Mouse (Mus musculus) c-Kit-negative CD71-positive TER-119-positive erythroid progenitor cells, embryonic 14.5 days (primary cell): ENCODE measurements around the gene Ptges.
"Not testable (repeated sequence)": the region's sequence is repeated elsewhere in the genome, so short reads cannot be mapped to it uniquely, and the experiment has no call there.

Experiments
- DNase-seq: peaks from one replicate; pipeline ENCODE4 v3.0.0-alpha.2; 2013; ENCODE audit warnings: low read depth, low spot score

The Ptges gene

DNA sequence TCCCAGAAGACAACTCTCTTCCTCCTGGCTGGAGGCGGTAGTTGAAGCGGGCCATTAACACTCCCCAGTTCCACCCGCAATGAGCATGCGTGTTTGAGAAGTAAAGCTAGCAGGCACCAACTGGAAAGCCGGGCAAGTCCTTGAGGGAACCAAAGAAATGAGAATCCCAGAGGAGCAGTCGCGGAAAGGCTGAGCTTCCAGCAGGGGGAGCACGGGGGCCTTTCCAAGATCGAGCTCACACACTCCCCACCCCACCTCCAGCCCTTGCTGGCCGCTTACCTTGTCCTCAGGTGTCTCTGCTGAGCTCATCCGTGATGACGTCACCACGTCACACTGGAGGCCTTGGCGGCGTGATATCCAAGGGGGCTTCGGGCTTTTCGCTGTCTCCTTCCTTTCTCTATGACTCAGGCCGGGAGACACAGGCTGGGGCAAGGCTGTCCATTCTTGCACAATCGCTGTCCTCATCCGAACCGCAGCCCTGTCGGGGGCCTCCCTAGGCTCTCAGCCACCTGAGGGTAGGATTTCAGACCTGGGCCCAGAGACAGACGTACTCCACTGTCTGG, at the start of gene Ptges:
Ptges (minus strand) TSS at position 381 of the 563 bp plus-strand sequence.
- peak; percentile 49 for DNase-seq

DNA sequence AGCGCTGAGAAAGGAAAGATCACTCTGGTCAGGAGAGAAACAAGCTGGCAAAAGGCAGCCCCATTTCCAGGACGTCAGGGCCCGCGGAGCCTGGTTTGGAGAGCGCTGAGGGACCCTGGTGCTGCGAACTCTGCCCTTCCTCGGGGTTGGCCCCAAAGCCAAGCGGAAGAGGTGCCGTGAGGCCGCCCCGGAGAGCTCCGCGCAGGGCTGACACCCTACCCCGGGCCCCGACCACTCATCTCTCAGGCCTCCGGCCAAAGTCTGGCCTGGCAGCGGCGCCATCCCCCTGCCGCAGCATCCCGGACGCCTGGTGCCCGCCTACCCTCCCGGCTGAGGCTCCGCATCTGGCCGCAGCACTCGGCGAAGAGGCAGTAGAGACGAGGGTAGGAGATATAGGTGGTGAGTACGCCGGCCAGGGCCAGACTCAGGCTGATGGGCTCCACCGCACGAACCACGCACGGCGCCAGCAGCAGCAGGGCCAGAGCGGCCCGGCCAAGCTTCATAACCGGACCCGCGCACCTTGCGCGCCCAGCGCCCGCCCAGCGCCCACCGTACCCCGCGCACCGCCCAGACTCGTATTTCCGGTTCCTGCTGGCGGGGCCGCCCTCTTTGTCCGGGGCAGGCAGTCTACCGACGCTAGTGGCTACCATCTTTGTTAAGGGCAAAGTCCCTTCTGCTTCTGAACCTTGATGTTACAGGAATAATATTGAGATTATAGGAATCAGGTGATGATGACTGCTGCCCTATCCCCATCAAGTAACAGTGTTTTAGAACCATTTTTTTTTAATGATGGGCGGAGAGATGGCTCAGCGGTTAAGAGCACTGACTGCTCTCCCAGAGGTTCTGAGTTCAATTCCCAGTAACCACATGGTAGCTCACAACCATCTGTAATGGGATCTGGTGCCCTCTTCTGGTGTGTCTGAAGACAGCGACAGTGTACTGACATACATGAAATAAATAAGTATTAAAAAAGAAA, 38.0 kb upstream of the Ptges start, which contains the start of gene Tor1a:
Tor1a (minus strand) TSS at position 582 of the 976 bp plus-strand sequence.
- DNase-seq, result peak; percentile 72

DNA sequence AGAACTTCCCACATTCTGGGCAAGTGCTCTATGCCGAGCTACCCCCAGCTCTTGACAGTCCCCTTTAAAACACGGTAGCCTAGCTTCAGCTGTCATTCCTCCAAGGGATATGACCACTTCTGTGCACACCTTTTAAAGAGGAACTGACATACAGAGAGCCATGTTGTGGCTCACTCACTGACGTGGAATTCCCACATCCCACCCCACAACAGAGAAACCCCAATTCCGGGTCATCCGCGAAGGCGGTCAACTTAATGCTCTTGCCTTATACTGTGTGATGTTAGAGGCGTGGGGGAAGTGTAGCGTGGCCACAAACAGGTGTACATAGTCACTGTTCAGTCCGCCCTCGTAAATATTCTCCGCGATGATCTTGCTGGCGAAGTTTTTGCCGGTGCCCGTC, 37.2 kb upstream of the Ptges start:
- DNase-seq, result no peak

DNA sequence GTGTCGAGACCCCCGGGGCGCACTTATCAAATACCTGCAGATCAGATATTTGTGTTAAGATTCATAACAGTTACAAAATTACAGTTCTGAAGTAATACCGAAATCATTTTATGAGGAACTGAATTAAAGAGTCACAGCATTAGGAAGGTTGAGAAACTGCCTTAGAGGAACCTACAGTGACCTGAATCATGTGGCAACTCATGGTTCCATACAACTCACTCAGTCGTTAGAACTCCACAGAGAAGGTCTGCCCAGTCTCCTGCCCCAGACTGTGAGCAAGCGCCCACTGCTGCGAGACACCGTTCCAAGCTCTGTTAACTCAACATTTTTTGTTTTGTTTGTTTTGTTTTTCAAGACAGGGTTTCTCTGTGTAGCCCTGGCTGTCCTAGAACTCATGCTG, 36.0 kb upstream of the Ptges start:
- DNase-seq, result no peak

DNA sequence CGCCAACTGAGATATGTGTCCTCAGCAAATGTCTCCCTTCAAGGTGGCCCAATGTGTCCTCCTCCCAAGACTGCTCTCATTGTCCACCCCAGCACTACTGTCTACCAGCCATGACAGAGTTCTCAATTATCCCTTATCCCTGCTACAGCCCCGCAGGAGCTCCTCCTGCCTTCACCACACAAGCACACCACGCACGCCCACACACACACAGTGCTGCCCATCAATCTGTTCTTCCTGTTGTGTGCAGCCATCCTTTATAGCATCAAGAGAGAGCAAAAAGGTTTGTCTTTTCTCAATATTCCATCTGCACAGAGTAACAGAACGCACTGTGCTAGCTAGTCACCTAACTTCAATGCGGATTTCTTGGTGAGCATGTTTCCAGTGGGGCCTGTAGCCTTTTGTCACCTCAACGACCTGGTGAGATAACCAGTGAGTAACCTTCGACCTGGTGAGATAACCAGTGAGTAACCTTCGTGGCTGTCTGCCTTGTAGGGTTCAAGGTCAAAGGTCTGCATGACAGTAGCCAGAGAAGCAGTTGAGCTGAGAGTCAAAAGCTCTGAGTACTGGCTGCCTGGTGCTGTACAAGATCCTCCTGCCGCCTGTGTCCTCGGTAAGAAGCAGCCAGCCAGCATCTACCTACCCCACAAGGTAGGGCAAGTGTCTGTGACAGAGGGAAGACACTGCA, 33.0 kb upstream of the Ptges start:
- no peak for DNase-seq

DNA sequence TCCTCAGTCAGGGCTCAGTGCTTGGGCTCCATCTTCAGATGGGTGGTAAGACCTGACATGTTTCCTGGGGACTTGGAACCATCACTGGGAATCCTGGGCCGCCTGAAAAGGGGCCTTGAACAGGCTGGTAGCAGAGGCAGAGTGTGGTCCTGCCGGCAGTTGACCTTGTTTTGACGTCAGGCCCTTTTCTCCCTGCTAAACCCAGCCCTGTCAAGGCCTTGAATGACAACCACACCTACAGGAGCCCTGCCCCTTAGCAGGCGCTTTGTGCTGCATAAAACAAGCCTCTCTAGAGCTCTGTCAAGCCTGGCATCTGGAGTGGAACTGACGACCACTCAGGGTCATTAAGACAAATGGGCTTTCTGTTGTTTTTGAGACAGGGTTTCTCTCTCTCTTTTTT, 30.2 kb upstream of the Ptges start:
- no peak for DNase-seq

DNA sequence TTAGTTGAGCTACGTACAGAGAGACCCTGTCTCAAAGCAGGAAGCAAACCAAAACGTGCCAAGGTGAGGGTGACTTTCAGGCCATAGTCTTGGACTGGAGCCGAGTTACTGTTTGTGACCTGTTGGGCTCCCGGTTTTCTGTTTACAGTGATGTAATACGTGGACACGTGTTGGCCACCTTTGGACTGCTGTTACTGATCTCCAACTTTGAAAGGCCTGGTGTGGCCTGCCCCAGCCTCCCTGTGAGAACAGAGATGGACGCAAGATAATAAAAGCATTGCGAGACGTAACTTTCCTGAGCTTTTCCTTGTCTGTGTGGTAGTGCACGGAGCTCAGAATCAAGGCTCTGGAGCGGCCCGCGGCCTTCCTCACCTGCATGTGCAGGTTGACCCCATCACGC, 29.1 kb upstream of the Ptges start:
- no peak for DNase-seq

DNA sequence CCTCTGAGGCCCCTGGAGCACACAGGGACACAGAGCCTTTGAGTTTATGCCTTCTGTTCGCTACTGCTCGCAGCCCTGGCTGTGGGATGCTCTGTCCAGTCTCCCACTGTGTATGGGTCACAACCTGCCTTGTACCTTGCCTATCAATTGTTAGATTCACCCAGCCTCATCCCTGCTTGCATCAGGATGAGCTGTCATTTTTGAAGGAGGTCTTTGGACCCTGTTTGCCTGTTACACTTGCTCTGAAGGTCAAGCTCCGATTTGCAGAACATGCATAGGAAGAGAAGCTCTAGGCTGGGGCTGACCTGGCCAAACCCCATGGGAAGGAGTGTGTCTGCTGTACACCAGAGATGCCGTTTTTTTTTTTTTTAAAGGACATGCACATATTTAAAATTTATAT, 27.8 kb upstream of the Ptges start:
- no peak for DNase-seq

DNA sequence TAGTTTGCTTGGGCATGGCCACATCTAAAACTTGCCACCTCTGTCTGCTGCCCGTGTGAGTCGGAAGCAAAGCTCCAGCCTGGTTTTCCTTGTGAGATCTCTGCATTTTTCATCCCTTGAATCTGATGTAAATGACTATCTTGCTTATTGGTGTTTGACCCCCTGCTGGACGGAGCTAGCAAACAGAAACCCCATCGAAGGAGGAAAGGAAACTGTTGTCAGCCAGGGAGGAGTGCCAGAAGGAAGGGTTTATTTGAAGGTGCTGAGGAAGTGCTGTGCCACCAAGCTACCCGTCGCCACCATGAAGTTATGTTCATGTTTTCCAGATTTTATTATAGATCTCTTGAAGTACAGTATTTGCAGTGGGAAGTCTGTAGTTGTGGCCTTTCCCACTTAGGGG, 25.1 kb upstream of the Ptges start:
- DNase-seq, result no peak

DNA sequence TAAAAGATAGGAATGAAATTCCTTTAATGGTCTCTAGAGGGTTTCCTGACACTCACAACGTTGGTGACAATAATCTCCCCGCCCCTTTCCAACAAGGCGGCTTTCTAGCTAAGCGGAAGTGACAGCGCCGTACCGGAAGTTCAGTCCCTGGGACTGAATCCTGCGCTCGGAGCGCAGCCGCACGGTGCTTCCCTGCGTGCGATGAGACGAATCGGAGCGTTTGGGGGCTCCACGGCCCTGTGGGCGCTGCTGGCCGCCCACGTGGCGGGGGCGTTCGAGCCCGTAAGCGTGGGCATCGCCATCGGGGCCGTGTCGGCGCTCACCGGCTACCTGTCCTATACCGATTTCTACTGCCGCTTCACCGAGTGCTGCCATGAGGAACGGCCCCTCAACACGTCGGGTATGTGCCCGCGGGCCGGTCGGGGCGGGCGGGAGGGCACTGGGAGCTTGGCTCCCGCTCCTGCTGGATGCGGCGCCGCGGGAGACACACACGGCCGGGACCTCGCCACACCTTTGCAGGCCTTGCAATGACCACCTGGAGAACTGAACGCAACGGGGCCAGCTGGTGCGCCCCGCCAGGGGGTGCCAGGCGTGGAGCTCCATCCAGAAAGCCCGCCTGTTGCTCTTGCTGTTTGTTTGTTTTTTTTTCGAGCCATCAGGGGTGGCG, 23.3 kb upstream of the Ptges start, which contains the start of gene Tor1b:
Tor1b (plus strand) TSS at position 136 of the 667 bp plus-strand sequence.
- DNase-seq, result peak; percentile 82

DNA sequence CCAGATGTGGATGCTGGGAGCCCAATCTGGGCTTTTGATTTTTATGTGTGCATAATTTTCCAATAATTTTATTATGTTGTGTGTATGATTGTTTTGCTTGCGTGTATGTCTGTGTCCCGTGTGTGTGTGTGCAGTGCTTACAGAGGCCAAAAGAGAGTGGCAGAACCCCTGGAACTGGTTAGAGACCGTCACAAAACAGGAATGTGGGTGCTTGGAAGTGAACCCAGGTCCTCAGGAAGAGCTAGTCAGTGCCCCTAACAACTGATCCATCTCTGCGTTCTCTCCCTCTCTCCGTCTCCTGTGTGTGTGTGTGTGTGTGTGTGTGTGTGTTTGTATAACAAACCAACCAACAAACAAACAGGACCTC, 22.8 kb upstream of the Ptges start:
- no peak for DNase-seq

DNA sequence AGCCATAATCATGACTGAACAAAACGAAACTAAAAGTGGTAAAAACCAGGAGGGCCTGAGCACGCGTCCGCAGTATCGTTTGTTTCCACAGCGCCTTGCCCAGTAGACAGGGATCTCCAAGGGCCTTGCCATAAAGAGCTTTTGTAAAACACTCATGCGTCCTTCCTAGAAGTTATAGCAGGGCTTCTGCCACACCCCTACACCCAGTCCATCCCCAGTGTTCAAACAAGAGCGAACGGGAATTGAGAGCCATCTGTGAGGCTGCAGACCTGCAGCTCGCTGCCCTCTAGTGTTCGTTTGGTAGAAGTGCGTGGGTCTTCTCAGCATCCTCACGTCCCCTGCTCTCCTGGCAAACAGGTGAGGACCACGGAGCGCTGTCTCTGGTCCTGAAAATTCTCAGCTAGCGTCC, 12.9 kb upstream of the Ptges start:
- peak; percentile 57 for DNase-seq

DNA sequence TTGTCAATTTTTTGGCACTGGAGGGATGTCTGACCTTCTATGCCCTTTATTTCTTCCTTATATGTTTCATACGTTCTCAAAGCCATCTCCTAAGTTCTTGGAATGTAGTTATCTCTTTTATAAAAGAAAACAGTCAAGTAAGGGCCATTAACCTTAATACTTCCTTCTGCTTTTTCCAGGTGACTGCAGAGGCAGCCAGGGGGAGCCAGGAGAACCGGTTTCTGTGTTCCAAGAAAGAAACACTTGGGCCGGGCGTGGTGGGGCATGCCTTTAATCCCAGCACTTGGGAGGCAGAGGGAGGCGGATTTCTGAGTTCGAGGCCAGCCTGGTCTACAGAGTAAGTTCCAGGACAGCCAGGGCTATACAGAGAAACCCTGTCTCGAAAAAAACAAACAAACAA, 12.5 kb upstream of the Ptges start:
- DNase-seq, result not testable (repeated sequence)

DNA sequence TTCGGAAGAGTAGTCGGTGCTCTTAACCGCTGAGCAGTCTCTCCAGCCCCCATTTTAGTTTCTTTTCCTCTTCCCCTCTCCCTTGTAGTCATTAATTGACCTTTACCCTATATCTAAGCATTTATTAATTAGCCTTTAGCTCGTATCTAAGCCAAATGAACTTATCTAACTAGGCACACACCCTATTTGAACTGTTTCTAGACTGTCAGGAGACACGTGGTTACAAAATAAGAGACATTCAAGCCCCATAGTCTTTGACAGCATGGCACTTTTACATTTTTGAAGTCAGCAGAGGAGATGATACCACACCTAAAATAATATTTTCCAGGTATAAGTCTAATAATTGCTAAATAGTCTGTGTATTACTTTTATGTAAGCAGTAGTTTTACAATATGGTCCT, 11.9 kb upstream of the Ptges start:
- DNase-seq, result no peak

DNA sequence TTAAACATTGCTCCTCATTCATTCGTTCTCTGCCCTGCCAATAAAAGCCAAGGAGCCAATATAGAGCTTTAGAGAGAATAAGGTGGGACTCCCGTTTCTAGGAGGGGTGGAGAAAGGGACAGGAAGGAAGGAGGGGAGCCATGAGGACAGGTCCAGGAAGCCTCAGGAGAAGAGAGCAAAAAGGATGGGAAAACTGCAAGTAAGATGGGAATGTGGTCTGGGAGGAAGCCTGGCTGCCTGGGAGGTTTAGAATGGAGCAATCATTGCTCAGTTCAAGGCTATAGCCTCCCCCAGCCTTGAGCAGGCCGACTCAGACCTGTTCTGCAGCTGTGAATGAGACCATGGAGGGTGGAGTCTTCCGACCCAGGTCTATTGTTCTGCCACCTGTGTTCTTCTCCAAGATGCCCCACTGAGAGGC, 8.9 kb upstream of the Ptges start:
- DNase-seq, result no peak

DNA sequence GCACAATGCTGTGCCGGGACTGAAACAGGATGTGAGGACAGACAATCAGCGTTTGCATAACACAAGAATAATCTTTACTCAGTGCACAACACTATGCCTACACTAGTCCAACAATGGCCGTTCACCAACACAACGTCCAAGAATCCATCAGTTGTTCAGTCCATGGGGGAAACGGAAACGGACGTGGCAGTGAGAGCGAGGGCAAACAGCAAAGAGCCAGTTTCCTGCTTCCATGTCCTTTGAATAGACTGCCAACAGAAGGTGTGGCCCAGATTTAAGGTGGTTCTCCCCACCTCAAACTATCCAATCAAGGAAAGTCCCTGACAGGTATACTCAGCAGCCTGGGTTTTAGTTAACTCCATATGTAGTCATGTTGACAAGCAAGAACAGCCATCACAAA, 8.1 kb upstream of the Ptges start:
- no peak for DNase-seq

DNA sequence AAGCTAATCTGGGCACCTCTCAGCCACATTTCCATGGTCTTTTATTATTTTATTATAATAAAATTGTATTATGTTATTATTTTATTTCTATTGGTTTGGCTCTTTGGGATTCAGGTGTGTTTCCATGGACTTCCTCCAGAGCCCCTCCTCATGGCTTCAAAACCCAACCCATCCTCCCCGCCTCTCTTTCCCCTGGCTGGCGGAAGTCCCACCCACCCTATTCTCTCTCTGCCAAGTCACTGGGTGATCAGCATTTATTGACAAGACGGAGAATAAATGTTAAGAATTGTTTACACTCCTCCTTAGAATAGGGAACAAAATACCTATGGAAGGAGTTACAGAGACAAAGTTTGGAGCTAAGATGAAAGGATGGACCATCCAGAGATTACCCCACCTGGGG, 7.1 kb upstream of the Ptges start:
- DNase-seq, result no peak

DNA sequence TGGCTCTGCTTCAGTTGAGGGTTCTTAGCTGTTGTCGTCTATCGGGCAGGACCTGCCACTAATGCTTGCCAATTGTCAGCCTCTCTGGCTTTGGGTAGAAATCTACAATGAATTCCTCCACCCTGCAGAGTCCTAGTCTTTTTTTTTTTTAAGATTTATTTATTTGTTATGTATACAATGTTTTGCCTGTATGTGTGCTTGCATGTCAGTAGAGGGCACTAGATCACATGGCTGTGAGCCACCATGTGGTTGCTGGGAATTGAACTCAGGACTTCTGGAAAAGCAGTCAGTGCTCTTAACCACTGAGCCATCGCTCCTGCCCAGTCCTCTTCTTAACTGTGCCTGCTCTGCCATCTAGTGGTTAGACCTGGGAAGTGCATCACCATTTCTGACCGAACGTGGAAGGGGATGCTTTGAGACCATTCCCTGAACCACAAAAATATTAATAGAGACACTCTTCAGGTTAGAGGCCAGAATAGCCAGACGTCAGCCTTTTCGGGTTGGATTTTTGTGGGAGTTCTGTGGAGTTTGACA, 4.3 kb upstream of the Ptges start:
- peak; percentile 48 for DNase-seq

DNA sequence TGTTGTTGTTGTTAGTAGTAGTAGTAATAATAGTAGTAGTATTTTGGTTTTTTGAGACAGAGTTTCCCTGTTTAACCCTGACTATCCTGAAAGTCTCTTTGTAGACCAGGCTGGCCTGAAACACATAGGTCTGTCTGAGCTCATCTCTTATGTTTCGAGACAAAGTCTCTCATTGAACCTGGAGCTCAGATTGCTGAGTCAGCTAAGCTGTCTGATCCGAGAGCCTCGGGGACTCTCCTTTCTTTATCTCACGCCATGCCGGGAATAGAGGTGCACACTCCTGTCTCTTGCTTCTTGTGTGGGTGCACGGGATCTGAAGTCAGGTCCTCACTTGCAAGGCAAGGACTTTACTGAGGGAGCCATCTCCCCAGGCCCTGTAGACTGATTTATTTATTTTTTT, 3.4 kb upstream of the Ptges start:
- DNase-seq, result no peak

DNA sequence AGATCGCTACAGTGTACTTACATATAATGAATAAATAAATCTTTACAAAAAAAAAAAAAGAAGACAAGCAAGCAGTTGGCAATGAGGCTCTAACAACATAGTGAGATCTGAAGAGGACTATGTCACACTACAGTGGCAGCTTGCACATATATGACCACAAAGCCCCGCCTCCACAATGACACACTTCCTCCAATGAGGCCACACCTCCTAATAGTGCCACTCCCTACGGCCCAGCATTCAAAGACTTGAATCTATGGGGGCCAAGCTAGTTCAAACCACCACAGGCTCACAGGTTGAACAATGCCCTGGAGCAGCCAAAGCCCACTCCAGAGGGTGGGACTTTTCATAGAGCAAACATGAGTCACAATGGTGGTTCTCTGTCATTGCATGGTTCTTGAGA, 2.3 kb upstream of the Ptges start:
- DNase-seq, result no peak

DNA sequence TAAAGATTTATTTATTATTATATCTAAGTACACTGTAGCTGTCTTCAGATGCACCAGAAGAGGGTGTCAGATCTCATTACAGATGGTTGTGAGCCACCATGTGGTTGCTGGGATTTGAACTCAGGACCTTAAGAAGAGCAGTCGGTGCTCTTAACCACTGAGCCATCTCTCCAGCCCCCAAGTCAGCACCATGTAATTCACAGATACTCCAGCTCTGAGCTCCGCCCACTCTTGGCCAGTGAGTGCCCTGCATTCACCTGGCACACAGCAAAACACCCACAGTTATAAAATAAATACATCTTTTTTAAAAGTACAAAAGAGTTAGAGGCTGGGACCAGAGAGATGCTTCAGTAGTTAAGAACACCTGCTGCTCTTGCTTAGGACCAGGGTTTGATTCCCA, 1.2 kb upstream of the Ptges start:
- DNase-seq, result not testable (repeated sequence)
